Comparison of ENCODE assay signal across 12 mouse cellular contexts in genomic region chr8:88049091-88049490, GRCm38 (mm10).
DNase-seq lines count a peak whose midpoint lies in the region; ATAC-seq and TF ChIP-seq lines count a peak whose summit lies in the region.
"Had no signal": no experiment of that assay in that cellular context is flagged by ENCODE, and none has a peak within 500 bp of the region (broad histone marks: within the 10 kb centered on the region; RNA-seq: fewer than 3 reads in every experiment).

No protein-coding gene starts in this region.

- no peak overlapping the region for H3K4me3 ChIP-seq in liver, postnatal 0 days (ENCODE audit: low read depth, low read length)
- no peak overlapping the region for H3K4me3 ChIP-seq in liver, embryonic 12.5 days
- no peak overlapping the region for H3K4me3 ChIP-seq in midbrain, embryonic 16.5 days (ENCODE audit: low read depth, low read length)
- H3K4me3 ChIP-seq: intestine, embryonic 15.5 days; limb, embryonic 13.5 days had no signal

- no peaks in the 10 kb centered on the region for H3K27me3 ChIP-seq in liver, postnatal 0 days (ENCODE audit: insufficient read depth, low read length)
- no peaks in the 10 kb centered on the region for H3K27me3 ChIP-seq in liver, embryonic 12.5 days (replicated peaks)
- H3K27me3 ChIP-seq in midbrain, embryonic 16.5 days (ENCODE audit: control insufficient read depth, insufficient read depth, low read depth, low read length): no peaks in the 10 kb centered on the region
- H3K27me3 ChIP-seq: intestine, embryonic 15.5 days; limb, embryonic 13.5 days had no signal

- no peak for TF ChIP-seq EP300 in liver, postnatal 0 days (IDR thresholded peaks at IDR 0.05; ENCODE audit: low read depth)

- H3K36me3 ChIP-seq in liver, postnatal 0 days (replicated peaks; ENCODE audit: insufficient read depth, low read length): no peaks in the 10 kb centered on the region
- no peaks in the 10 kb centered on the region for H3K36me3 ChIP-seq in liver, embryonic 12.5 days
- no peaks in the 10 kb centered on the region for H3K36me3 ChIP-seq in midbrain, embryonic 16.5 days (ENCODE audit: control insufficient read depth, insufficient read depth, low read length)
- H3K36me3 ChIP-seq: G1E; intestine, embryonic 15.5 days; limb, embryonic 13.5 days had no signal

- no peaks in the 10 kb centered on the region for H3K4me1 ChIP-seq in liver, postnatal 0 days (ENCODE audit: insufficient read depth)
- no peaks in the 10 kb centered on the region for H3K4me1 ChIP-seq in liver, embryonic 12.5 days
- no peaks in the 10 kb centered on the region for H3K4me1 ChIP-seq in midbrain, embryonic 16.5 days (ENCODE audit: control insufficient read depth, insufficient read depth, low read length)
- H3K4me1 ChIP-seq: limb, embryonic 13.5 days had no signal

- no peak overlapping the region for H3K4me2 ChIP-seq in liver, postnatal 0 days (ENCODE audit: low read depth, low read length)
- H3K4me2 ChIP-seq in liver, embryonic 12.5 days: no peak overlapping the region
- no peak overlapping the region for H3K4me2 ChIP-seq in midbrain, embryonic 16.5 days (ENCODE audit: low read length)
- H3K4me2 ChIP-seq: intestine, embryonic 15.5 days; limb, embryonic 13.5 days had no signal

- DNase-seq in liver, postnatal 0 days: peak; percentile 36
- peak; percentile 37 for DNase-seq in cerebellum, adult 11 months
- peak; percentile 2 to 6 for DNase-seq in heart, adult 9 months (ENCODE audit: low spot score in 2 of 2)
- peak; percentile 28 for DNase-seq in lung, postnatal 14 days
- no peak for DNase-seq in frontal cortex, postnatal 36 days (ENCODE audit: low spot score in 2 of 2)
- DNase-seq in ovary, postnatal 36 days (ENCODE audit: low spot score): no peak
- DNase-seq: spleen, adult 18-20 months had no signal

- H3K27ac ChIP-seq in liver, postnatal 0 days (ENCODE audit: low read depth): no peak overlapping the region
- no peak overlapping the region for H3K27ac ChIP-seq in liver, embryonic 12.5 days
- H3K27ac ChIP-seq in midbrain, embryonic 16.5 days (ENCODE audit: low read length): no peak overlapping the region
- H3K27ac ChIP-seq: intestine, embryonic 15.5 days; limb, embryonic 13.5 days had no signal

- no peak for TF ChIP-seq CTCF in liver, postnatal 0 days (IDR thresholded peaks at IDR 0.05; ENCODE audit: low read depth)

- no peak overlapping the region for H3K9ac ChIP-seq in liver, postnatal 0 days (replicated peaks)
- no peak overlapping the region for H3K9ac ChIP-seq in liver, embryonic 12.5 days
- H3K9ac ChIP-seq in midbrain, embryonic 16.5 days (ENCODE audit: low read depth, low read length): no peak overlapping the region
- H3K9ac ChIP-seq: intestine, embryonic 15.5 days; limb, embryonic 13.5 days had no signal

- no peak for ATAC-seq in liver, postnatal 0 days
- ATAC-seq in liver, embryonic 12.5 days: no peak
- ATAC-seq in midbrain, embryonic 16.5 days: no peak
- ATAC-seq: intestine, embryonic 15.5 days had no signal

- WGBS in liver, postnatal 0 days (ENCODE audit: insufficient replicate concordance): 59% methylated on average over 5 of the region's 5 CpGs
- 47% methylated on average over 5 of the region's 5 CpGs for WGBS in liver, embryonic 12.5 days (ENCODE audit: insufficient replicate concordance)
- WGBS in midbrain, embryonic 16.5 days: 79% methylated on average over 5 of the region's 5 CpGs

- H3K9me3 ChIP-seq in liver, postnatal 0 days (ENCODE audit: low read length): no peaks in the 10 kb centered on the region
- no peaks in the 10 kb centered on the region for H3K9me3 ChIP-seq in liver, embryonic 12.5 days (replicated peaks)
- no peaks in the 10 kb centered on the region for H3K9me3 ChIP-seq in midbrain, embryonic 16.5 days (replicated peaks; ENCODE audit: control insufficient read depth, low read length, poor library complexity, severe bottlenecking)
- H3K9me3 ChIP-seq: G1E; intestine, embryonic 15.5 days; limb, embryonic 13.5 days had no signal

Comparison
In these comparisons a context has a peak if more than half of its experiments do, and no peak if none do; other contexts are left out.
1. DNase-seq: peak in liver, postnatal 0 days (single experiment), cerebellum, adult 11 months (single experiment), heart, adult 9 months (2 of 2) and lung, postnatal 14 days (single experiment); none in frontal cortex, postnatal 36 days (0 of 2) and ovary, postnatal 36 days (single experiment).